Mouse (Mus musculus) liver, embryonic 14.5 days (tissue): ENCODE results near the gene Tulp2.
"Not testable (repeated sequence)": the region's sequence is repeated elsewhere in the genome, so short reads cannot be mapped to it uniquely, and the experiment has no call there.

ENCODE experiments used
- CTCF ChIP-seq: IDR thresholded peaks from 2 replicates; pipeline ENCODE4 v1.5.1; 2016; ENCODE audit warnings: antibody characterized with exemption, low read depth, control low read depth
- EP300 ChIP-seq: IDR thresholded peaks from 2 replicates; pipeline ENCODE4 v1.6.1; 2016; ENCODE audit warnings: antibody characterized with exemption, low read depth

DNA sequence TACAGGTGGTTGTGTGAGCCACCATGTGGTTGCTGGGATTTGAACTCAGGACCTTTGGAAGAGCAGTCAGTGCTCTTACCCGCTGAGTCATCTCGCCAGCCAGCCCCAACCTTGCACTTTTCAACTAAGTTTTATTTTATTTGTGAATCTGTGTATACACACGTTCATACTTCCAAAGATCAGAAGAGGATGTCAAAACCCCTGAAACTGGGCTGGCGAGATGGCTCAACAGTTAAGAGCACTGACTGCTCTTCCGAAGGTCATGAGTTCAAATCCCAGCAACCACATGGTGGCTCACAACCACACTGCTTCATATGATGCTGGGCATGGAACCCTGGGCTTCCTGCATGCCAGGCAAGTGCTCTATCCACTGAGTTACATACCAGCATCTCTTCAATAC is 3.3 kb downstream of the Tulp2 start:
- TF ChIP-seq CTCF, EP300: not testable (repeated sequence)
